Mouse (Mus musculus) megakaryocyte, embryonic 14.5 days (primary cell): ENCODE measurements around the gene Upk3a.

Experiments used
- FLI1 ChIP-seq: IDR thresholded peaks from 2 replicates; pipeline ENCODE4 v1.6.1; 2012; ENCODE audit warnings: low read length, inconsistent platforms, mixed read lengths
- GATA1 ChIP-seq: IDR thresholded peaks from 3 replicates; pipeline ENCODE4 v1.6.1; 2012; ENCODE audit warnings: mixed read lengths, low read length, inconsistent platforms, borderline replicate concordance

GRCm38 (mm10) chr15:84999911-85000310 lies 17.0 kb upstream of the Upk3a start:
- TF ChIP-seq GATA1 (no peak), FLI1 (no peak)
